Mouse (Mus musculus): ENCODE data around the gene Nhsl1.
A peak's percentile ranks its signal among the peaks of the same experiment; 100 is the strongest.

DNA sequence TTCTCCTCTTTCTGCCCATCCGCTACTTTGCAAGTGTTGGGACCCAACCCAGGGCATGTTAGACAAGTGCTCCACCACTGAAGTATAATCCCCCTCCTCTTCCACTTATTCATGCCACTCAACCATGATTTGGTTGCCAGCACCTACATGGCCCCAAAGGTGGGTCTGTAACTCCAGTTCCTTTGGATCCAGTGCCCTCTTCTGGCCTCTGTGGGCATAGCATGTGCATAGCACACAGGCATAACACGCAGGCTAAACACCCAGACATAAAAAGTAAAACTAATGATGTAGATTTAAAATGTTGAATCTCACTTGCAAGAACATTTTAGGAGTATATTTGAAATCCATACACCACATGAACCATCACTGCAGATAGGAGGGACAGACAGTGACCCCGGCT is 110.7 kb downstream of the Nhsl1 start:
- TF ChIP-seq EP300 (IDR thresholded peaks at IDR 0.05; ENCODE audit: low read depth) (no peak), CTCF (IDR thresholded peaks at IDR 0.05; ENCODE audit: low read depth) (peak; percentile 47)

Measured in liver, embryonic 14.5 days (tissue).